Mouse (Mus musculus): ENCODE measurements around the gene Msln.

DNA sequence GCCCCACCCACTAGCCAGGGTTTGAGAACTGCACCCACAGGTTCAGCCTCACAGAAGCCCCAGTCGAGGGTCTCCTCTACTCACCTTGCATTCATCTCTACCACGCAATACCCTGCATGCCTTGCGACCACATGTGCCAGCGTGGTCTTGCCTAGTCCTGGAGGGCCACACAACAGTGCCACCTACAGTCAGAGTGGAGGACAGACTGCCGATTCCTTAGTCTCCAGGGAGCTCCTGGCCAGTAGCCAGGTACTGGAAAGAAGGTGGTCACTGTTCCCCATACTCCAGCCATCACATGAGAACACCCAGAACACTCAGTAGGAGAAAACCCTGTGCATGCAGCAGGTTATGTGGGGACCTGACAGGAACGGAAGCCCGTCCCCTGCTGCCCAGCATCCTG is 30.3 kb downstream of the Msln start:
- TF ChIP-seq POLR2A (IDR thresholded peaks at IDR 0.05; ENCODE audit: insufficient read depth, low read length) (no peak), CTCF (IDR thresholded peaks at IDR 0.05; ENCODE audit: low read depth, low read length) (peak; percentile 97)
